Mouse (Mus musculus): ENCODE results near the gene Abcd4. TPM values are rescaled to one million over a fixed set of nuclear protein-coding genes. Genes with fewer than 3 reads are reported as not detected.

The Abcd4 gene
- polyA plus RNA-seq, 1 experiment: 16.6 TPM

DNA sequence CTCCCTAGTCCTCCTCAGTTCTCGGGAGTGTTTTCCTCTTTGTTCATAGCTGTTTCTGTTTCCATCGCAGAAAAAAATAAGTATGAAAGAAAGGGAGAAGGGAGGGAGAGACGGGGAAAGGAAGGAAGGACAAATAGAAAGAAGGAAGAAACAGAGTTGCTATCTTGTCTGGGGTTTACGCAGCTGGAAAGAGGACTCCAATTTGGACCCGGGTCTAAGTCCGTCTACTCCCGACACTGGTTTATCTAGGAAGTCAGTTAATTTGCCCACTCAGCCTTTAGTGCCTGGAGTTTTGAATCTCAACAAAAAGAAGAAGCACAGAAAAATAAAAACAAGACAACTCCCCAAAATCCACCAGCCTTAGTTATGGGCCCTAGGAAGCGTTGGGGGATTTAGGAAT, 7.4 kb upstream of the Abcd4 start:
- Histone ChIP-seq H3K27me3 (ENCODE audit: control insufficient read depth, insufficient read depth, low read length) (0 out of 2 replicates have a peak, but pooled peaks cover 3% of the 10 kb centered on the region), H3K4me3 (ENCODE audit: extremely low read depth, insufficient read depth, insufficient read length) (no peak overlapping the region), H3K27ac (ENCODE audit: insufficient read depth, low read length) (no peak overlapping the region), H3K36me3 (ENCODE audit: control insufficient read depth, insufficient read depth, low read length) (no peaks in the 10 kb centered on the region), H3K4me1 (ENCODE audit: control insufficient read depth, insufficient read depth, insufficient read length) (no peaks in the 10 kb centered on the region)
- TF ChIP-seq POLR2A (IDR thresholded peaks at IDR 0.05; ENCODE audit: low read depth, low read length) (no peak), CTCF (IDR thresholded peaks at IDR 0.05; ENCODE audit: extremely low read depth, insufficient read depth, insufficient read length, insufficient replicate concordance) (no peak)
- DNase-seq (ENCODE audit: low read depth in 1 of 2, low spot score in 2 of 2): no peak
- whole genome bisulfite sequencing: 43% methylated on average over 8 of the region's 8 CpGs

DNA sequence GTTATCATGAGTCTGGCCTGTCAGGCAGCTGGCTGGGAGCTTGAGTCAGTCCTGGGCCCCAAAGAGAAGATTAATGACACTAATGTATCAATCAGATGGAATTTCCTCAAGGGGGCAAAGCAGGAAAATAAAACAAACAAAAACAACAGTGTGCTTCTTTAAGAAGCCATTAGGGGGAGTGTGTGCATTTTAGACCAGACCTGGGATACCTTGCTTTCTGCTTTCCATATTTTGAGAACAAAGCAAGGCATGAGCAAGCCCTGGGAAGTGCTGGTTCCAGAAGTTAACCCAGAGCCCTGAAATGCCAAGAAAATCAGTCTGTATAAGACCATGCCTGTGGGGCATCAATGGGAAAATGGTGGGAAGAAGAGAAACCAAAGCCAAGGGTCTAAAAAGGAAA, 3.8 kb upstream of the Abcd4 start:
- no peak for DNase-seq (ENCODE audit: low read depth in 1 of 2, low spot score in 2 of 2)
- TF ChIP-seq CTCF (IDR thresholded peaks at IDR 0.05; ENCODE audit: extremely low read depth, insufficient read depth, insufficient read length, insufficient replicate concordance) (no peak), POLR2A (IDR thresholded peaks at IDR 0.05; ENCODE audit: low read depth, low read length) (no peak)
- H3K4me3 ChIP-seq (ENCODE audit: extremely low read depth, insufficient read depth, insufficient read length): no peak overlapping the region

DNA sequence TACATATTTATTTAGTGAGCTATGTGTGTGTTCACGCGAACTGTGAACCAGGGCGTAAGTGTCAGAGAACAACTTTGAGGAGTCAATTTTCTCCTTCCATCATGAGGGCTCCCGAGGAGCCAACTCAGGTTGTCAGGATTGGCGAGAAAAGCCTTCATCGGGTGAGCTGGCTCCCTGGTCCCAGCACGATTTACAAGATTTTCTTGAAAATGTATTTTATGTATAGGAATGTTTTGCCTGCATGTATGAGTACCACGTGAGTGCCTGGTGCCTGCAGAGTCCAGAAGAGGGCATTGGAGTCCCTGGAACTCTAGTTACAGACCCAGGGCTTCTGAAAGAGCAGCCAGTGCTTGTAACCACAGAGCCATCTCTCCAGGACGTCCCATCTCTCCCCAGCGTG, 450 bp upstream of the Abcd4 start:
- H3K27ac ChIP-seq (ENCODE audit: insufficient read depth, low read length): no peak overlapping the region
- no peak for DNase-seq (ENCODE audit: low read depth in 1 of 2, low spot score in 2 of 2)
- WGBS: 8% methylated on average over 10 of the region's 10 CpGs

More for the DNA sequence above, 3.8 kb upstream of the Abcd4 start:
- Histone ChIP-seq H3K27ac (ENCODE audit: insufficient read depth, low read length) (no peak overlapping the region), H3K27me3 (ENCODE audit: control insufficient read depth, insufficient read depth, low read length) (0 out of 2 replicates have a peak, but pooled peaks cover 3% of the 10 kb centered on the region), H3K4me1 (ENCODE audit: control insufficient read depth, insufficient read depth, insufficient read length) (no peaks in the 10 kb centered on the region), H3K36me3 (ENCODE audit: control insufficient read depth, insufficient read depth, low read length) (no peaks in the 10 kb centered on the region)

DNA sequence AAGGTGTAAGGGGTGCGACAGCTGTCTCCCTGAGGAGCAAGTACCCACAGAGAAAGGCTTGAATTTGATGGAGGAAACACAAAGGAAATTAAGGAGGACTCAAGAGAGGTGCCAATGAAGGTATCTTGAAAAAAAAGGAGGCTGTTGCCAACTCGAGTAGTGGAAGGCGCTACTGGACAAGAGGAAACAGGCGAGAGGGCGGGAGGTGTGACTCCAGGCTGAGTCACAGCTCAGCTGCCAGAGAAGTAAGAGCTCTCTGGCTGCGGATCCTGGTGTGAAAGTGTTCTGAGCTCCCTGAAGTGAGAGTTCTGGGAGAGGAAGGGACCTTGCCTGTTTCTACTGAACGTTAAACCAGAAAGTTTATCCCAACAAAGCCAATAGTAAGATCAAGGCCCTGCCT, 2.7 kb downstream of the Abcd4 start:
- H3K4me1 ChIP-seq (ENCODE audit: control insufficient read depth, insufficient read depth, insufficient read length): no peaks in the 10 kb centered on the region
- H3K36me3 ChIP-seq (ENCODE audit: control insufficient read depth, insufficient read depth, low read length): no peaks in the 10 kb centered on the region
- WGBS: 81% methylated on average over 7 of the region's 7 CpGs
- no peak for TF ChIP-seq POLR2A (IDR thresholded peaks at IDR 0.05; ENCODE audit: low read depth, low read length)
- no peak for TF ChIP-seq CTCF (IDR thresholded peaks at IDR 0.05; ENCODE audit: extremely low read depth, insufficient read depth, insufficient read length, insufficient replicate concordance)
- H3K27me3 ChIP-seq (ENCODE audit: control insufficient read depth, insufficient read depth, low read length): no peaks in the 10 kb centered on the region
- no peak overlapping the region for H3K27ac ChIP-seq (ENCODE audit: insufficient read depth, low read length)
- no peak overlapping the region for H3K4me3 ChIP-seq (ENCODE audit: extremely low read depth, insufficient read depth, insufficient read length)
- DNase-seq (ENCODE audit: low read depth in 1 of 2, low spot score in 2 of 2): no peak

More for the DNA sequence above, 450 bp upstream of the Abcd4 start:
- no peak for TF ChIP-seq POLR2A (IDR thresholded peaks at IDR 0.05; ENCODE audit: low read depth, low read length)
- no peak for TF ChIP-seq CTCF (IDR thresholded peaks at IDR 0.05; ENCODE audit: extremely low read depth, insufficient read depth, insufficient read length, insufficient replicate concordance)
- H3K36me3 ChIP-seq (ENCODE audit: control insufficient read depth, insufficient read depth, low read length): no peaks in the 10 kb centered on the region
- H3K4me3 ChIP-seq (ENCODE audit: extremely low read depth, insufficient read depth, insufficient read length): peak overlapping the region; percentile 98
- no peaks in the 10 kb centered on the region for H3K27me3 ChIP-seq (ENCODE audit: control insufficient read depth, insufficient read depth, low read length)
- H3K4me1 ChIP-seq (ENCODE audit: control insufficient read depth, insufficient read depth, insufficient read length): no peaks in the 10 kb centered on the region

DNA sequence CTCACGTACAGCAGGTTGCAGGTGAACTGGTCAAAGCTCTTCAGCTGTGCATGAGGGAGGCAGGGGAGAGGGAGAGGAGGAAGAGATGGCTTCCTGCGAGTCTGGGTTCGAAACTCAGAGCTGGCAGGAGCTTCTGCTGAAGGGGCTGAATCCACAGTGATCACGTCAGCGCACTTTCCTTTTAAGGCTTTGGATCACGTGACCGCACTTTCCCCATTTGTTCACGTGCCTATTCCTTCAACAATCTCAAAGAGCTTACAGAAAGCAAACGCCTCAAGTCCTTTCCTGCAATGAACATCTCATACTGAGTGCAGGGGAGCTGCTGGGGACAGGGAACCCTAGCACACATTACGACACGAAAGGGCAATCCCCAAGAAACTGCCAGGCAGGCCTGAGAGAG, 3.2 kb downstream of the Abcd4 start:
- H3K4me1 ChIP-seq (ENCODE audit: control insufficient read depth, insufficient read depth, insufficient read length): no peaks in the 10 kb centered on the region
- WGBS: 93% methylated on average over 11 of the region's 11 CpGs
- TF ChIP-seq POLR2A (IDR thresholded peaks at IDR 0.05; ENCODE audit: low read depth, low read length) (no peak), CTCF (IDR thresholded peaks at IDR 0.05; ENCODE audit: extremely low read depth, insufficient read depth, insufficient read length, insufficient replicate concordance) (no peak)
- no peaks in the 10 kb centered on the region; the same call in 1 of the 2 replicates for H3K36me3 ChIP-seq (ENCODE audit: control insufficient read depth, insufficient read depth, low read length)
- H3K4me3 ChIP-seq (ENCODE audit: extremely low read depth, insufficient read depth, insufficient read length): no peak overlapping the region
- no peak overlapping the region for H3K27ac ChIP-seq (ENCODE audit: insufficient read depth, low read length)
- H3K27me3 ChIP-seq (ENCODE audit: control insufficient read depth, insufficient read depth, low read length): no peaks in the 10 kb centered on the region
- DNase-seq (ENCODE audit: low read depth in 1 of 2, low spot score in 2 of 2): no peak

DNA sequence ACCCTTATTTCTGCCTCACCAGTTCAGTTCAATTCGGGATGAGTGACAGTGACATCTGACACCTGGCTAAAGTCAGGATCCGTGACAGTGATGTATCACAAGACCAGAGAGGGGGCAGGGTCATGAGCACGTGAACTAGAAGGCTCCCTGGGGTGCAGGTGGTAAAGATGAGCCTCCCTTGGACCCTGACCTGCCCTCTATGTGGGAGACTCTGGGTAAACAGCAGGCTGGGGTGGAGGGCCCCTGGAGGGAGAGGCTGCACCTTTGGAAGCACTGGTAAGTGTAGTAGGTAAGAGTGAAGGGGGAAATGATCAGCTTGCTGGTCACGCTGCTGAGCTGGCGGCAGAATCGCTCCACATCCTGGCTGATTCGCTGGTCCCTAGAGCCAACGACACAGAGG, 4.7 kb downstream of the Abcd4 start:
- WGBS: 87% methylated on average over 8 of the region's 8 CpGs
- TF ChIP-seq CTCF (IDR thresholded peaks at IDR 0.05; ENCODE audit: extremely low read depth, insufficient read depth, insufficient read length, insufficient replicate concordance) (no peak), POLR2A (IDR thresholded peaks at IDR 0.05; ENCODE audit: low read depth, low read length) (no peak)
- H3K36me3 ChIP-seq (ENCODE audit: control insufficient read depth, insufficient read depth, low read length): no peaks in the 10 kb centered on the region; the same call in 1 of the 2 replicates
- no peak overlapping the region for H3K27ac ChIP-seq (ENCODE audit: insufficient read depth, low read length)
- no peak for DNase-seq (ENCODE audit: low read depth in 1 of 2, low spot score in 2 of 2)
- H3K27me3 ChIP-seq (ENCODE audit: control insufficient read depth, insufficient read depth, low read length): no peaks in the 10 kb centered on the region
- no peaks in the 10 kb centered on the region for H3K4me1 ChIP-seq (ENCODE audit: control insufficient read depth, insufficient read depth, insufficient read length)
- no peak overlapping the region for H3K4me3 ChIP-seq (ENCODE audit: extremely low read depth, insufficient read depth, insufficient read length)

DNA sequence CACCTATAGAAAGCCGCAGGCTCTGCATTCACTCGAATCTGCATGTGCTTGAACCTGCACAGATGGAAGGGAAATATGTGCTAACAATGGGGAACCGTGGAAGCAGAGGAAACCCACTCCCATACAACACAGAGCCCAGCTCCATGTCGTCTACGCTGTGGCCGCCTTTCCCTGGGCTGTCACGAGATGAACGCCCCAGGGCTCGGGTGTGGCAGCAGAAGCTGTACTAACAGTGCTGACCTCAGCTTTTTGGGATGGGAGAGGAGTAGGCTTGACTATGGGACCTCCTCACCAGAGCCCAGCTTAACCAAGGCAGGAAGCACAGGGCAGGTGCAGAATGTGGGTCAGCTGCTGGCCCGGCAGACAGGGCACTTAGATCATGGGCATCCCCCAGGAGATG, 5.5 kb downstream of the Abcd4 start:
- Histone ChIP-seq H3K36me3 (ENCODE audit: control insufficient read depth, insufficient read depth, low read length) (peaks cover 2% of the 10 kb centered on the region; the same call in 1 of the 2 replicates), H3K4me3 (ENCODE audit: extremely low read depth, insufficient read depth, insufficient read length) (no peak overlapping the region), H3K27me3 (ENCODE audit: control insufficient read depth, insufficient read depth, low read length) (no peaks in the 10 kb centered on the region), H3K27ac (ENCODE audit: insufficient read depth, low read length) (no peak overlapping the region), H3K4me1 (ENCODE audit: control insufficient read depth, insufficient read depth, insufficient read length) (no peaks in the 10 kb centered on the region)
- DNase-seq (ENCODE audit: low read depth in 1 of 2, low spot score in 2 of 2): no peak
- 92% methylated on average over 10 of the region's 10 CpGs for WGBS
- no peak for TF ChIP-seq CTCF (IDR thresholded peaks at IDR 0.05; ENCODE audit: extremely low read depth, insufficient read depth, insufficient read length, insufficient replicate concordance)
- TF ChIP-seq POLR2A (IDR thresholded peaks at IDR 0.05; ENCODE audit: low read depth, low read length): no peak
